Mouse (Mus musculus) urinary bladder, postnatal 0 days (tissue): ENCODE measurements around the gene Olfr27. TPM values are rescaled to one million over a fixed set of nuclear protein-coding genes. Genes with fewer than 3 reads are reported as not detected.

Experiments used
- polyA plus RNA-seq: library from polyadenylated mRNA; unstranded; fragments of >200 nt; fragmentation: Nextera tagmentation; extraction: Ambion mirVana; gene quantifications from 2 replicates; pipeline ENCODE4 v1.2.1, GENCODE M21; 2015

Gene Olfr27
- not detected in 2 replicates for polyA plus RNA-seq

DNA sequence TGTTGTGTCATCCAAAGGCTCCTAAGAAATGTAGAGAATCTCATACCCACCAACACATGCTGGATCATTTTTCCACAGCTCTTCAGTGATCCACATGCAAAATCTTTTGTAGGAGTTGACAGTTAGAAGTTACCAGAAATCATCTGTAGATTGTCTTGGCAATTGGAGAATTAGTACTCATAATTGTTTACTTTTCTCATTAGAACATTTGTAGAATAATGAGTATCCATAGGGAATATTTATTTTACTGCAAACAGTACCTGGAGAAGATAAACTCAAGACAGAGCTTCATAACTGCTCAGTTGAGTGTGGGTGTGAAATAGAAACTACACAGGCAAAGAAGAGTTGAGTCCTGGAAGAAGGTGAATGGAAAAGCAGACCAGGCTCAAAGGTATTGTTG lies at the start of gene Olfr27:
TSS of gene Olfr27 (plus strand) at position 301 of the 400 bp plus-strand sequence.

DNA sequence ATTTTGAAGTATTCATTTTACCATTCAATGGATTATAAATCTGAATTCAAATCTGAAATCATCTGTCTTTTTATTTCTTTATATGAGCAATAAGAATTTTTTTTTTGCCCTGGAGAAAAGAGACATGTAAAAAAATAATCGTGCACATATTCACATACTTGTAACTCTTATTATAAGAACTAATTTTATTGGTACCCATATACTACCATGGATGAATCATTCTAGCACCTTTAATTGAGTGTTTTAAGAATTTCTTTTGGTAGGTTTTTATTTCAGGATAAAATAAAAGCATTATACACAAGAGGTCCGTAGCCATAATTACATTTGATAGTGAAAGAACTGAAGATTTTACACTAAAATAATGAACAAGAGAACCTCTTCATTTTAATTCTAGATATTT lies 49.1 kb upstream of the Olfr27 start, which contains the start of gene Olfr938:
TSS of gene Olfr938 (minus strand) at position 101 of the 400 bp plus-strand sequence.

DNA sequence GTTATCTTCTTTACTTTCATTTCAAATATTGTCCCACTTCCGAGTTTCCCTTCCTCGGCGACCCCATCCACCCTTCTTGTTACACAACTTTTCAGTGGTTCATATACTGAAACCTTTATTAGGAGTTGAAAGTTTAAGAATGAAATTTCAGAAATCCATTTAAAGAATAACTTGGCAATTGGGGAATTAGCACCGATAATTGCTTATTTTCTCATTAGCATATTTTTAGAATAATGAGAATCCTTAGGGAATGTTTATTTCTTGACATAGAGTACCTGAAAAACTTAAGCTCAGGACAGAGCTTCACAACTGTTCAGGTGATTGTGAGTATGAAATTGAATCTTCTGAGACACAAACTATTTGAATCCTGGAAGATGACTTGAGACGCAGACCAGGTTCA lies 38.1 kb downstream of the Olfr27 start, which contains the start of gene Olfr943:
TSS of gene Olfr943 (plus strand) at position 301 of the 400 bp plus-strand sequence.

Other genes with a start within 250 kb of the Olfr27 start
- gene Olfr930, start 198.3 kb upstream of the Olfr27 start, polyA plus RNA-seq, result not detected in 2 replicates
- gene Olfr933, start 155.8 kb upstream of the Olfr27 start, polyA plus RNA-seq, result not detected in 2 replicates
- not detected in 2 replicates for gene Olfr934, start 139.8 kb upstream of the Olfr27 start, polyA plus RNA-seq
- gene Olfr935, start 128.4 kb upstream of the Olfr27 start, polyA plus RNA-seq, result not detected in 2 replicates
- not detected in 2 replicates for gene Olfr146, start 104.8 kb upstream of the Olfr27 start, polyA plus RNA-seq
- not detected in 2 replicates for gene Olfr937, start 63.2 kb upstream of the Olfr27 start, polyA plus RNA-seq
- not detected in 2 replicates for gene Olfr938, start 49.2 kb upstream of the Olfr27 start, polyA plus RNA-seq
- gene Olfr943, start 38.2 kb downstream of the Olfr27 start, polyA plus RNA-seq, result not detected in 2 replicates
- gene Olfr944, start 73.8 kb downstream of the Olfr27 start, polyA plus RNA-seq, result not detected in 2 replicates
- not detected in 2 replicates for gene Olfr1537, start 121.9 kb downstream of the Olfr27 start, polyA plus RNA-seq
- not detected in 2 replicates for gene Olfr945, start 148.7 kb downstream of the Olfr27 start, polyA plus RNA-seq
- gene Olfr948, start 197.9 kb downstream of the Olfr27 start, polyA plus RNA-seq, result not detected in 2 replicates